Mouse (Mus musculus): ENCODE measurements around the gene Clca3a2. TPM values are rescaled to one million over a fixed set of nuclear protein-coding genes. Genes with fewer than 3 reads are reported as not detected.

Clca3a2 gene
- polyA plus RNA-seq, 2 experiments from 2014 or later, result not detected

Other genes with a start within 250 kb of the Clca3a2 start
- 1 to 10 TPM; 1.9 to 3.3 TPM for gene Hs2st1, start 249.3 kb downstream of the Clca3a2 start, polyA plus RNA-seq (2017; shearing (Covaris generic))
- 100 to 1,000 TPM; 302 to 362 TPM for gene Selenof, start 249.2 kb downstream of the Clca3a2 start, polyA plus RNA-seq (2017; shearing (Covaris generic))
- gene Sh3glb1, start 99.2 kb downstream of the Clca3a2 start, polyA plus RNA-seq (2017; shearing (Covaris generic)), result 10 to 100 TPM; 53.4 to 56.8 TPM
- gene Clca3a1, start 58.5 kb downstream of the Clca3a2 start, polyA plus RNA-seq (2017; shearing (Covaris generic)), result under 1 TPM in 1 of 2 experiments, not detected in 1; 0.09 TPM
- gene Clca3b, start 29.9 kb upstream of the Clca3a2 start, polyA plus RNA-seq (2017; shearing (Covaris generic)), result not detected
- not detected for gene Clca4b, start 113.0 kb upstream of the Clca3a2 start, polyA plus RNA-seq (2017; shearing (Covaris generic))
- gene Clca4a, start 155.6 kb upstream of the Clca3a2 start, polyA plus RNA-seq (2017; shearing (Covaris generic)), result not detected
- not detected for gene Clca1, start 213.3 kb upstream of the Clca3a2 start, polyA plus RNA-seq (2017; shearing (Covaris generic))

Measured in activated CD4-positive, CD25-positive, alpha-beta regulatory T cell, adult 4 months (primary cell).